Mouse (Mus musculus): Measurements from ENCODE around the gene Tapbp. TPM values are rescaled to one million over a fixed set of nuclear protein-coding genes. Genes with fewer than 3 reads are reported as not detected.
"Not testable (repeated sequence)": the region's sequence is repeated elsewhere in the genome, so short reads cannot be mapped to it uniquely, and the experiment has no call there.

The Tapbp gene
- polyA plus RNA-seq, 1 experiment = 71.7 TPM

- H3K4me1 ChIP-seq (ENCODE audit: control insufficient read depth, insufficient read depth, low read length) = peaks cover 3% of the 10 kb centered on the region
- H3K36me3 ChIP-seq (ENCODE audit: control insufficient read depth, insufficient read depth, low read length) = no peaks in the 10 kb centered on the region
- no peaks in the 10 kb centered on the region for H3K27me3 ChIP-seq (ENCODE audit: control insufficient read depth, insufficient read depth, low read length)
- H3K4me3 ChIP-seq (ENCODE audit: control insufficient read depth, low read depth, low read length) = peak within 1 kb of the TSS; percentile 87
- peak within 1 kb of the TSS; percentile 46 for H3K27ac ChIP-seq (ENCODE audit: control insufficient read depth, insufficient read depth, low read depth, low read length)
- TF ChIP-seq POLR2A (IDR thresholded peaks at IDR 0.05; ENCODE audit: control insufficient read depth, low read depth, low read length) (peak; percentile 9; the same call in 1 of the 2 replicates), CTCF (IDR thresholded peaks at IDR 0.05; ENCODE audit: control insufficient read depth, insufficient read depth, insufficient replicate concordance, low read depth, low read length) (peak; percentile 100)
These were observed 25.1 kb upstream of the Tapbp start, which contains the start of gene Kifc1 for GRCm38 (mm10) chr17:33890533-33891059. TSS of gene Kifc1 (minus strand) at chr17:33890661.

GRCm38 (mm10) chr17:33891357-33891756, 24.3 kb upstream of the Tapbp start:
- TF ChIP-seq CTCF (IDR thresholded peaks at IDR 0.05; ENCODE audit: control insufficient read depth, insufficient read depth, insufficient replicate concordance, low read depth, low read length) = no peak
- TF ChIP-seq POLR2A (IDR thresholded peaks at IDR 0.05; ENCODE audit: control insufficient read depth, low read depth, low read length) = no peak
- H3K4me3 ChIP-seq (ENCODE audit: control insufficient read depth, low read depth, low read length) = no peak overlapping the region
- H3K27me3 ChIP-seq (ENCODE audit: control insufficient read depth, insufficient read depth, low read length) = no peaks in the 10 kb centered on the region
- no peak overlapping the region for H3K27ac ChIP-seq (ENCODE audit: control insufficient read depth, insufficient read depth, low read depth, low read length)
- H3K4me1 ChIP-seq (ENCODE audit: control insufficient read depth, insufficient read depth, low read length) = peaks cover 3% of the 10 kb centered on the region
- no peaks in the 10 kb centered on the region for H3K36me3 ChIP-seq (ENCODE audit: control insufficient read depth, insufficient read depth, low read length)

- not testable (repeated sequence) for H3K4me1 ChIP-seq (ENCODE audit: control insufficient read depth, insufficient read depth, low read length); H3K36me3 ChIP-seq (ENCODE audit: control insufficient read depth, insufficient read depth, low read length); H3K27me3 ChIP-seq (ENCODE audit: control insufficient read depth, insufficient read depth, low read length); H3K4me3 ChIP-seq (ENCODE audit: control insufficient read depth, low read depth, low read length); H3K27ac ChIP-seq (ENCODE audit: control insufficient read depth, insufficient read depth, low read depth, low read length)
These were observed 23.8 kb upstream of the Tapbp start for GRCm38 (mm10) chr17:33891892-33892291.

- no peak overlapping the region for H3K27ac ChIP-seq (ENCODE audit: control insufficient read depth, insufficient read depth, low read depth, low read length)
- H3K36me3 ChIP-seq (ENCODE audit: control insufficient read depth, insufficient read depth, low read length) = no peaks in the 10 kb centered on the region
- no peaks in the 10 kb centered on the region for H3K27me3 ChIP-seq (ENCODE audit: control insufficient read depth, insufficient read depth, low read length)
- H3K4me3 ChIP-seq (ENCODE audit: control insufficient read depth, low read depth, low read length) = no peak overlapping the region
- TF ChIP-seq POLR2A (IDR thresholded peaks at IDR 0.05; ENCODE audit: control insufficient read depth, low read depth, low read length) (no peak), CTCF (IDR thresholded peaks at IDR 0.05; ENCODE audit: control insufficient read depth, insufficient read depth, insufficient replicate concordance, low read depth, low read length) (no peak)
- peaks cover 3% of the 10 kb centered on the region for H3K4me1 ChIP-seq (ENCODE audit: control insufficient read depth, insufficient read depth, low read length)
These were observed 23.3 kb upstream of the Tapbp start for GRCm38 (mm10) chr17:33892429-33892828.

GRCm38 (mm10) chr17:33893011-33893410, 22.7 kb upstream of the Tapbp start:
- not testable (repeated sequence) for H3K27me3 ChIP-seq (ENCODE audit: control insufficient read depth, insufficient read depth, low read length); H3K27ac ChIP-seq (ENCODE audit: control insufficient read depth, insufficient read depth, low read depth, low read length); H3K4me3 ChIP-seq (ENCODE audit: control insufficient read depth, low read depth, low read length); H3K36me3 ChIP-seq (ENCODE audit: control insufficient read depth, insufficient read depth, low read length); H3K4me1 ChIP-seq (ENCODE audit: control insufficient read depth, insufficient read depth, low read length)

- no peak overlapping the region for H3K27ac ChIP-seq (ENCODE audit: control insufficient read depth, insufficient read depth, low read depth, low read length)
- H3K27me3 ChIP-seq (ENCODE audit: control insufficient read depth, insufficient read depth, low read length) = no peaks in the 10 kb centered on the region
- no peaks in the 10 kb centered on the region for H3K36me3 ChIP-seq (ENCODE audit: control insufficient read depth, insufficient read depth, low read length)
- H3K4me1 ChIP-seq (ENCODE audit: control insufficient read depth, insufficient read depth, low read length) = peaks cover 14% of the 10 kb centered on the region
- TF ChIP-seq POLR2A (IDR thresholded peaks at IDR 0.05; ENCODE audit: control insufficient read depth, low read depth, low read length) (no peak), CTCF (IDR thresholded peaks at IDR 0.05; ENCODE audit: control insufficient read depth, insufficient read depth, insufficient replicate concordance, low read depth, low read length) (peak; percentile 25; the same call in 1 of the 2 replicates)
- H3K4me3 ChIP-seq (ENCODE audit: control insufficient read depth, low read depth, low read length) = no peak overlapping the region
These were observed 18.4 kb upstream of the Tapbp start for GRCm38 (mm10) chr17:33897114-33897794.

GRCm38 (mm10) chr17:33898193-33898592, 17.5 kb upstream of the Tapbp start:
- H3K36me3 ChIP-seq (ENCODE audit: control insufficient read depth, insufficient read depth, low read length); H3K4me3 ChIP-seq (ENCODE audit: control insufficient read depth, low read depth, low read length); H3K27me3 ChIP-seq (ENCODE audit: control insufficient read depth, insufficient read depth, low read length): not testable (repeated sequence)
- Histone ChIP-seq H3K4me1 (ENCODE audit: control insufficient read depth, insufficient read depth, low read length) (peaks cover 14% of the 10 kb centered on the region), H3K27ac (ENCODE audit: control insufficient read depth, insufficient read depth, low read depth, low read length) (0 out of 2 replicates have a peak overlapping the region, but pooled peaks have one; percentile 53)

GRCm38 (mm10) chr17:33899642-33900041, 16.1 kb upstream of the Tapbp start:
- peak overlapping the region; percentile 66; the same call in 1 of the 2 replicates for H3K27ac ChIP-seq (ENCODE audit: control insufficient read depth, insufficient read depth, low read depth, low read length)
- H3K27me3 ChIP-seq (ENCODE audit: control insufficient read depth, insufficient read depth, low read length) = no peaks in the 10 kb centered on the region
- TF ChIP-seq POLR2A (IDR thresholded peaks at IDR 0.05; ENCODE audit: control insufficient read depth, low read depth, low read length) (no peak), CTCF (IDR thresholded peaks at IDR 0.05; ENCODE audit: control insufficient read depth, insufficient read depth, insufficient replicate concordance, low read depth, low read length) (no peak)
- no peaks in the 10 kb centered on the region for H3K36me3 ChIP-seq (ENCODE audit: control insufficient read depth, insufficient read depth, low read length)
- peaks cover 14% of the 10 kb centered on the region for H3K4me1 ChIP-seq (ENCODE audit: control insufficient read depth, insufficient read depth, low read length)
- no peak overlapping the region for H3K4me3 ChIP-seq (ENCODE audit: control insufficient read depth, low read depth, low read length)
